Mouse (Mus musculus) lung, postnatal 0 days (tissue): ENCODE results near the gene Lrrn2. TPM values are rescaled to one million over a fixed set of nuclear protein-coding genes. Genes with fewer than 3 reads are reported as not detected.

ENCODE experiments used
- ATAC-seq: fragments of 200-750 bp; cut with Nextera tagmentation; 2 replicates; pipeline ENCODE4 v1.8.0; 2017; ENCODE audit warnings: moderate library complexity
- DNase-seq: peaks from one replicate; pipeline ENCODE4 v3.0.0-alpha.2; 2016; ENCODE audit warnings: low spot score
- H3K27ac ChIP-seq: fragments of 300-500 bp; sonication (generic); 2 replicates; pipeline ENCODE4 v1.5.1; 2014; ENCODE audit warnings: antibody characterized with exemption, mild to moderate bottlenecking, low read length, mixed read lengths
- H3K27me3 ChIP-seq: fragments of 300-500 bp; sonication (generic); replicated peaks from 2 replicates; pipeline ENCODE4 v1.6.1; 2014; ENCODE audit warnings: low read length, mixed read lengths; ENCODE audit not compliant: insufficient read depth
- H3K36me3 ChIP-seq: fragments of 300-500 bp; sonication (generic); 2 replicates; pipeline ENCODE4 v1.6.1; 2014; ENCODE audit warnings: low read length, mixed read lengths; ENCODE audit not compliant: insufficient read depth
- H3K4me1 ChIP-seq: fragments of 300-500 bp; sonication (generic); 2 replicates; pipeline ENCODE4 v1.6.1; 2014; ENCODE audit warnings: antibody characterized with exemption, low read depth, low read length, mixed read lengths; ENCODE audit not compliant: insufficient read depth
- H3K4me2 ChIP-seq: fragments of 300-500 bp; sonication (generic); replicated peaks from 2 replicates; pipeline ENCODE4 v1.6.1; 2014; ENCODE audit warnings: low read depth, mild to moderate bottlenecking, low read length, moderate library complexity, mixed read lengths
- H3K4me3 ChIP-seq: fragments of 300-500 bp; sonication (generic); 2 replicates; pipeline ENCODE4 v1.5.1; 2014; ENCODE audit warnings: low read depth, low read length
- H3K9ac ChIP-seq: fragments of 300-500 bp; sonication (generic); replicated peaks from 2 replicates; pipeline ENCODE4 v1.6.1; 2014; ENCODE audit warnings: low read depth, mild to moderate bottlenecking
- H3K9me3 ChIP-seq: fragments of 300-500 bp; sonication (generic); 2 replicates; pipeline ENCODE4 v1.6.1; 2016; ENCODE audit warnings: low read length, mixed read lengths
- CTCF ChIP-seq: IDR thresholded peaks from 2 replicates; pipeline ENCODE4 v1.5.1; 2016; ENCODE audit warnings: antibody characterized with exemption, mild to moderate bottlenecking
- EP300 ChIP-seq: IDR thresholded peaks from 2 replicates; pipeline ENCODE4 v1.6.1; 2016; ENCODE audit warnings: antibody characterized with exemption, mild to moderate bottlenecking, control low read depth
- WGBS: fragments of 180-500 bp; shearing (Covaris S2); extraction: QIAGEN DNeasy Blood & Tissue Kit; methylation state at CpG from one replicate; pipeline ENCODE4 v1.1.7; 2014; 5-methylcytosine and 5-hydroxymethylcytosine counted together
- polyA plus RNA-seq: library from polyadenylated mRNA; unstranded; fragments of >200 nt; fragmentation: Nextera tagmentation; extraction: Ambion mirVana; gene quantifications from 2 replicates; pipeline ENCODE4 v1.2.1, GENCODE M21; 2015

Gene Lrrn2
- polyA plus RNA-seq, 1 experiment from 2014 or later = 0.63 TPM

DNA sequence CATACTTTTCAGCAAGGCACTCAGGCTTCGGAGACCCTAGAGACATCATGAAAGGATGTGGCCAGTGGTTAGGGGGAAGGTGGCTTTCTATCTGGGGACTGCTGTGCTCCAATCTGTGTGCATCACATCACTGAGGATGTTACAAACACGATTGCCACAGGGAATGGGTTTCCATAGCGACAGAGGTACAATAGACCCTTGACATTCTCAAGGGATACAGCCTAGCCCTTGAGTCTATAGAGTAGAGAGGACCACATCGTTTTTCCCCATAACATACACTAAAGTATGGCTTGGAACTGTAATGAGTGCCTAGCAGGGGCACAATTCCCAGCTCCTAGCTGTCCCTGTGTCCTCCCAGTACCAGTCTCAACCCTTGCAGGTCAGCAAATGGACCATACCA lies 23.4 kb downstream of the Lrrn2 start:
- no peaks in the 10 kb centered on the region for H3K9me3 ChIP-seq
- no peak for DNase-seq
- TF ChIP-seq CTCF (no peak), EP300 (no peak)
- H3K9ac ChIP-seq = no peak overlapping the region
- 49% methylated on average over 4 of the region's 4 CpGs for WGBS
- no peak overlapping the region for H3K4me2 ChIP-seq
- H3K27ac ChIP-seq = no peak overlapping the region
- ATAC-seq = no peak
- H3K27me3 ChIP-seq = no peaks in the 10 kb centered on the region
- H3K4me3 ChIP-seq = no peak overlapping the region
- no peaks in the 10 kb centered on the region for H3K4me1 ChIP-seq
- H3K36me3 ChIP-seq = no peaks in the 10 kb centered on the region

DNA sequence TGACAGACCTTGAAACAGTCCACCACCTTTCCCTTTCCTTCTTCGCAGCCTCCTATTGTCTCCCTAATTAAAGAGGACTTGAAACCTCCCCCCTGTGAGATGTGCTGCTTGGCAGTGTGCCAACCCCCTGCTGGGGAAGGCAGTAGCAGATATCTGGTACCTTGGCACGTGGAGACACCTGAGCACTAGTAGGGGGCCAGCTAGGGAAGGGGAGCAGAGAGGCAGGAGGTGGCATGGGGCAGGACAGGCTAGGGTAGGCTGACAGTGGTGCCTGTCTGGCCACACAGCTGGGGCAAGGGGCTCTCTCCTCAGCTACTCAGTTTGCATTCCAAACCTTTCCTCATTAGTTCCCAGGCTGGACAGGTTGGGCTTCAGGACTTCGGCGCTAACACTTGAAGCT lies 29.0 kb downstream of the Lrrn2 start:
- DNase-seq = no peak
- ATAC-seq = no peak
- no peak overlapping the region for H3K4me3 ChIP-seq
- TF ChIP-seq EP300 (no peak), CTCF (no peak)
- WGBS = 58% methylated on average over 4 of the region's 4 CpGs
- no peak overlapping the region for H3K9ac ChIP-seq
- no peaks in the 10 kb centered on the region for H3K27me3 ChIP-seq
- H3K9me3 ChIP-seq = no peaks in the 10 kb centered on the region
- no peak overlapping the region for H3K4me2 ChIP-seq
- no peaks in the 10 kb centered on the region for H3K4me1 ChIP-seq
- H3K36me3 ChIP-seq = no peaks in the 10 kb centered on the region
- no peak overlapping the region for H3K27ac ChIP-seq

DNA sequence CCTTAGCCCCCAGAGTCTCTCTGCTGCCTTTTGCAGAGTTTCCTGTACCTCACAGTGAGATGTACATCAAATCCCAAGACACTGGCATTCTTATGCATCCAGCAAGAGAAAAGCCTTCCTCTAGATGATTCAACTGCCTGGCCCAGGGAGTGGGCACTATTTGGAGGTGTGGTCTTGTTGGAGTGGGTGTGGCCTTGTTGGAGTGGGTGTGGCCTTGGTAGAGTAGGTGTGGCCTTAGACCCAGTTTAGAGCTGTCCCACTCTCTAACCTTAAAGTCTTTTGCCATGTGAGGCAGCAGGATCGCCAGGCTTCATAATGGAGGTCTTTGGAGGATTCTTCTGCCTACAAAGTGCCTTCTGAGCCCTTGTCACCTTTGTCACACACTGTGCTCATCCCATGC lies 29.9 kb downstream of the Lrrn2 start:
- ATAC-seq = no peak
- no peak overlapping the region for H3K4me2 ChIP-seq
- WGBS = 80% methylated on average over 1 of the region's 1 CpGs
- no peak overlapping the region for H3K9ac ChIP-seq
- no peaks in the 10 kb centered on the region for H3K9me3 ChIP-seq
- H3K27me3 ChIP-seq = no peaks in the 10 kb centered on the region
- H3K4me3 ChIP-seq = no peak overlapping the region
- DNase-seq = no peak
- H3K27ac ChIP-seq = no peak overlapping the region
- no peaks in the 10 kb centered on the region for H3K36me3 ChIP-seq
- H3K4me1 ChIP-seq = no peaks in the 10 kb centered on the region
- TF ChIP-seq EP300 = no peak
- no peak for TF ChIP-seq CTCF

DNA sequence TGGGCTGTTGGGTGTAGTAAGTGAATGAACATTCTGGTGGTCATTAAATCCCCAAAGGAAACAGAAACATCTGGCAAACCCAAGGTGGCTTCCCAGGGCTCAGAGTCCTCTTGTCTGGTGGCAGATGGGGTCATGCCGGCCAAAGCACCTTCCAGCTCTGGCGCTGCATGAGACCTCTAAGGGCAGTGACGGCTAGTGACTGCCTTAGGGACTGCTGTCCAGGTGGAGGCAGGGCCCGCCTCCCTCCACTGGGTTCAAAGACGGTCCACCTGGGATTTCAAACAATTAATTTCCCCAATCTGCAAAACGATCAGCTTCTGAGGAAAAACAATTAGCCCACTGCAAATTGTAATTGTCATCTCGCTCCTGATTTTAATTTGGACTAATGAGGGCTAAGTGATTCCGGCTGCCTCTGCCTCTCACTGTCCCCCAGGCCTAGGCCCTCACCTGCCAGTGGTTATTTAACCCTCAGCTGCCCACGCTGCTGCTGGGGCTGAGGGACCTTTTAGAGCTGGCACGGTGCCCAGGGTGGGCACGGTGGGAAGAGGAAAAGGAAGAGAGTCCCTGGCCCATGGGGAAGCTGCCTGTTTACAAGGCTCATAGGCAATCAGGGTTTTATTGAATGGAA lies 30.5 kb downstream of the Lrrn2 start:
- no peak overlapping the region for H3K27ac ChIP-seq
- ATAC-seq (no peak), DNase-seq (no peak)
- H3K27me3 ChIP-seq = no peaks in the 10 kb centered on the region
- no peaks in the 10 kb centered on the region for H3K4me1 ChIP-seq
- H3K4me2 ChIP-seq = no peak overlapping the region
- no peaks in the 10 kb centered on the region for H3K9me3 ChIP-seq
- WGBS = 62% methylated on average over 11 of the region's 11 CpGs
- H3K36me3 ChIP-seq = no peaks in the 10 kb centered on the region
- no peak overlapping the region for H3K4me3 ChIP-seq
- H3K9ac ChIP-seq = no peak overlapping the region
- no peak for TF ChIP-seq CTCF
- no peak for TF ChIP-seq EP300

DNA sequence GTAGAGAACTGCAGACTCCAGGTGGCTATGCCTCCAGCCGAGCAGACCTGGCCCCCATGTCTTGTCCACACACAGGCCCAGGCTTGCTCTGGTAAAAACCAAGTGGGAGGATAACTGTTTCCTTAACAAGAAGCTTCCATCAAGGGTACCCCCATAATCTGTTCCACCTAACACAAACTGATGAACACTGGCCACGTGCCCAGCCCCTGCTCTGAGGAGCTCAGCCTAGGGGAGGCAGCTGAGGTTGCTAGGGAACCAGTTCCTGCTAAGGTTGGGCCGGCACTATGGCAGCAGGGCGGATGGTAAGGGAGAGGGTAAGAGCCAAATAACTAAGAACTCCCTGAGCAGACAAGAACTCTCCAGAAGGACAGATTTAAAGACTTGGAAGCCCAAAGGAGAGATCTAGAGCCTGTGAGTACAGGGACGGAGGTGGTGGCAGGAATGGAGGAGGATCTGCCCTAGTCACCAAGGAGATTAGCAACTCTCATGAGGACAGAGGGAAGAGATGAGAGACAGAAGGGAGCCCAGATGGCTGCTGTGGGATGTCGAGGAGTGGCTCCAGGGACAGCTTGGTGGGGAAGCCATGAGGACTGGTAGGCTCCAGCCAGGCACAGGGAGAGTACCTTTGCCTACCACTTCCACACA lies 35.9 kb downstream of the Lrrn2 start:
- no peak for TF ChIP-seq EP300
- no peak for TF ChIP-seq CTCF
- H3K9ac ChIP-seq = no peak overlapping the region
- ATAC-seq = no peak
- no peaks in the 10 kb centered on the region for H3K27me3 ChIP-seq
- H3K4me1 ChIP-seq = no peaks in the 10 kb centered on the region
- no peak overlapping the region for H3K4me3 ChIP-seq
- no peaks in the 10 kb centered on the region for H3K36me3 ChIP-seq
- H3K4me2 ChIP-seq = no peak overlapping the region
- H3K27ac ChIP-seq = no peak overlapping the region
- no peaks in the 10 kb centered on the region for H3K9me3 ChIP-seq
- no peak for DNase-seq
- 50% methylated on average over 6 of the region's 6 CpGs for WGBS

DNA sequence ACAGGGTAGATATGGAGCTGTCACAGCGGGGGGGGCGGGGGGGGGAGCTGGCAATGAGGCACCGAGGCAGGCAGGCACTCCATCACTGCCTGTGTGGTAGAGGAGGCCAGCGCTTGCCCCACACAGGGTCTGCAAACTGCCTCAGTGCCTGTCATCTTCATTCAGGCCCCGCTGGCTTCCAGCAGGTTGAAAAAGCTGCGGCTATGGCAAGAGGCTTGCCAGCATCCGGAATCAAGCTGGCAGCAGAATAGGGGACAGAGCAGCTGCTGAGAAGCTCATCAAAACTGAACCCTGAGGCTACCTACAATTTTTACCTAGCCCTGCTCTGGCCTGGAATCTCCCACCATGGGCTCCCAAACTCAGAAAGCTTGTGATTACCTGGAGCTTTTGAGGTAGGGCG lies 37.5 kb downstream of the Lrrn2 start:
- no peak overlapping the region for H3K4me3 ChIP-seq
- H3K9me3 ChIP-seq = no peaks in the 10 kb centered on the region
- no peak overlapping the region for H3K27ac ChIP-seq
- no peaks in the 10 kb centered on the region for H3K4me1 ChIP-seq
- TF ChIP-seq CTCF (no peak), EP300 (no peak)
- no peaks in the 10 kb centered on the region for H3K36me3 ChIP-seq
- H3K4me2 ChIP-seq = no peak overlapping the region
- ATAC-seq (no peak), DNase-seq (no peak)
- H3K27me3 ChIP-seq = no peaks in the 10 kb centered on the region
- 10% methylated on average over 8 of the region's 8 CpGs for WGBS
- no peak overlapping the region for H3K9ac ChIP-seq
